20 mouse cellular contexts compared by ENCODE assay signal in genomic region chr6:124795781-124796180, GRCm38 (mm10). TPM values are rescaled to one million over a fixed set of nuclear protein-coding genes. Genes with fewer than 3 reads are reported as not detected.
DNase-seq lines count a peak whose midpoint lies in the region; ATAC-seq and TF ChIP-seq lines count a peak whose summit lies in the region.
"Had no signal": no experiment of that assay in that cellular context is flagged by ENCODE, and none has a peak within 500 bp of the region (broad histone marks: within the 10 kb centered on the region; RNA-seq: fewer than 3 reads in every experiment).

No protein-coding gene starts in this region.

- no peaks in the 10 kb centered on the region for H3K9me3 ChIP-seq in ES-Bruce4 (replicated peaks; ENCODE audit: control insufficient read depth, insufficient read depth, low read length, poor library complexity, severe bottlenecking)
- no peaks in the 10 kb centered on the region for H3K9me3 ChIP-seq in kidney, embryonic 15.5 days (replicated peaks)
- H3K9me3 ChIP-seq in liver, embryonic 15.5 days (replicated peaks) = no peaks in the 10 kb centered on the region
- no peaks in the 10 kb centered on the region for H3K9me3 ChIP-seq in hindbrain, embryonic 11.5 days (ENCODE audit: control insufficient read depth, low read length)
- H3K9me3 ChIP-seq: forebrain, embryonic 15.5 days; heart, embryonic 15.5 days; hindbrain, embryonic 10.5 days; midbrain, embryonic 10.5 days; neural tube, embryonic 15.5 days had no signal

- H3K4me2 ChIP-seq in kidney, embryonic 15.5 days = no peak overlapping the region
- H3K4me2 ChIP-seq in liver, embryonic 15.5 days = no peak overlapping the region
- no peak overlapping the region for H3K4me2 ChIP-seq in hindbrain, embryonic 11.5 days (replicated peaks; ENCODE audit: low read depth, low read length)
- H3K4me2 ChIP-seq: forebrain, embryonic 15.5 days; heart, embryonic 15.5 days; neural tube, embryonic 15.5 days had no signal

- ATAC-seq in kidney, embryonic 15.5 days (replicated peaks; ENCODE audit: low FRiP score) = peak; percentile 71; the same call in 1 of the 2 replicates
- no peak for ATAC-seq in liver, embryonic 15.5 days (ENCODE audit: insufficient read depth)
- ATAC-seq in hindbrain, embryonic 11.5 days (ENCODE audit: low FRiP score) = no peak
- no peak for ATAC-seq in megakaryocyte progenitor cell, adult 5-6 weeks (replicated peaks; ENCODE audit: poor library complexity)
- ATAC-seq: CD4-positive, CD25-positive, alpha-beta regulatory T cell, adult 4 months; forebrain, embryonic 15.5 days had no signal

- DNase-seq in cerebellum, adult 11-12 months = peak; percentile 2
- no peak for DNase-seq in cerebellum, postnatal 36 days
- DNase-seq in heart, adult 2 months = no peak
- DNase-seq in hindbrain, embryonic 11.5 days (ENCODE audit: low spot score) = no peak
- DNase-seq: adrenal gland, adult 8-10 months; cerebellum, postnatal 25 days; layer of hippocampus, adult 9-11 months; lung, adult 18-20 months; thymus, postnatal 36 days had no signal

- WGBS in kidney, embryonic 15.5 days = 65% methylated on average over 4 of the region's 4 CpGs
- WGBS in liver, embryonic 15.5 days (ENCODE audit: insufficient replicate concordance) = 78% methylated on average over 4 of the region's 4 CpGs
- 86% methylated on average over 4 of the region's 4 CpGs for WGBS in heart, adult 2 months
- WGBS in hindbrain, embryonic 11.5 days = 69% methylated on average over 4 of the region's 4 CpGs

- no peak for TF ChIP-seq CTCF in ES-Bruce4 (IDR thresholded peaks at IDR 0.05; ENCODE audit: low read depth, low read length)
- TF ChIP-seq CTCF in heart, adult 2 months (IDR thresholded peaks at IDR 0.05) = no peak

- H3K27me3 ChIP-seq in ES-Bruce4 (ENCODE audit: control insufficient read depth, insufficient read depth, low read length, poor library complexity, severe bottlenecking) = no peaks in the 10 kb centered on the region
- no peaks in the 10 kb centered on the region for H3K27me3 ChIP-seq in kidney, embryonic 15.5 days
- no peaks in the 10 kb centered on the region for H3K27me3 ChIP-seq in liver, embryonic 15.5 days
- H3K27me3 ChIP-seq in heart, adult 2 months (ENCODE audit: control insufficient read depth, insufficient read depth, low read length) = no peaks in the 10 kb centered on the region
- H3K27me3 ChIP-seq in hindbrain, embryonic 11.5 days (ENCODE audit: control insufficient read depth, insufficient read depth, low read length) = no peaks in the 10 kb centered on the region
- H3K27me3 ChIP-seq: forebrain, embryonic 15.5 days; heart, embryonic 15.5 days; neural tube, embryonic 15.5 days had no signal

- no peak for TF ChIP-seq EP300 in ES-Bruce4 (IDR thresholded peaks at IDR 0.05; ENCODE audit: insufficient read depth, low read depth, low read length)
- no peak for TF ChIP-seq EP300 in heart, adult 2 months (IDR thresholded peaks at IDR 0.05; ENCODE audit: insufficient read depth, low read depth, low read length)

- intact Hi-C loops in heart, adult 2 months (cut with DNase I) = no loop called here

- H3K27ac ChIP-seq in ES-Bruce4 (ENCODE audit: insufficient read depth, low read length) = peak overlapping the region; percentile 100
- H3K27ac ChIP-seq in kidney, embryonic 15.5 days = peak overlapping the region; percentile 88
- 0 out of 2 replicates have a peak overlapping the region, but pooled peaks have one; percentile 41 for H3K27ac ChIP-seq in liver, embryonic 15.5 days (replicated peaks)
- H3K27ac ChIP-seq in heart, adult 2 months = no peak overlapping the region
- no peak overlapping the region for H3K27ac ChIP-seq in hindbrain, embryonic 11.5 days (ENCODE audit: low read depth, low read length)
- H3K27ac ChIP-seq: forebrain, embryonic 15.5 days; heart, embryonic 15.5 days; hindbrain, embryonic 10.5 days; midbrain, embryonic 10.5 days; neural tube, embryonic 15.5 days had no signal

- H3K9ac ChIP-seq in ES-Bruce4 (ENCODE audit: low read depth, poor library complexity, severe bottlenecking) = 0 out of 2 replicates have a peak overlapping the region, but pooled peaks have one; percentile 75
- no peak overlapping the region for H3K9ac ChIP-seq in kidney, embryonic 15.5 days
- no peak overlapping the region for H3K9ac ChIP-seq in liver, embryonic 15.5 days
- no peak overlapping the region for H3K9ac ChIP-seq in heart, adult 2 months (ENCODE audit: low read depth, low read length)
- H3K9ac ChIP-seq in hindbrain, embryonic 11.5 days (ENCODE audit: low read depth, low read length) = no peak overlapping the region
- H3K9ac ChIP-seq: forebrain, embryonic 15.5 days; heart, embryonic 15.5 days; neural tube, embryonic 15.5 days had no signal

- H3K4me1 ChIP-seq in ES-Bruce4 (ENCODE audit: control insufficient read depth, insufficient read depth, low read length) = peaks cover 3% of the 10 kb centered on the region
- H3K4me1 ChIP-seq in kidney, embryonic 15.5 days = peaks cover 5% of the 10 kb centered on the region; the same call in 1 of the 2 replicates
- H3K4me1 ChIP-seq in liver, embryonic 15.5 days (replicated peaks) = peaks cover 11% of the 10 kb centered on the region
- H3K4me1 ChIP-seq in heart, adult 2 months (ENCODE audit: control insufficient read depth, insufficient read depth, low read length) = no peaks in the 10 kb centered on the region
- H3K4me1 ChIP-seq in hindbrain, embryonic 11.5 days (replicated peaks; ENCODE audit: control insufficient read depth, insufficient read depth, low read length) = no peaks in the 10 kb centered on the region
- H3K4me1 ChIP-seq: forebrain, embryonic 15.5 days; heart, embryonic 15.5 days; hindbrain, embryonic 10.5 days; midbrain, embryonic 10.5 days; neural tube, embryonic 15.5 days had no signal

- H3K36me3 ChIP-seq in ES-Bruce4 (ENCODE audit: control insufficient read depth, insufficient read depth, low read length, poor library complexity, severe bottlenecking) = peaks cover 5% of the 10 kb centered on the region
- H3K36me3 ChIP-seq in kidney, embryonic 15.5 days = no peaks in the 10 kb centered on the region
- H3K36me3 ChIP-seq in liver, embryonic 15.5 days (replicated peaks) = no peaks in the 10 kb centered on the region
- H3K36me3 ChIP-seq in heart, adult 2 months (ENCODE audit: control insufficient read depth, insufficient read depth, low read length) = no peaks in the 10 kb centered on the region
- H3K36me3 ChIP-seq in hindbrain, embryonic 11.5 days (ENCODE audit: control insufficient read depth, insufficient read depth, low read length) = no peaks in the 10 kb centered on the region
- H3K36me3 ChIP-seq: forebrain, embryonic 15.5 days; heart, embryonic 15.5 days; hindbrain, embryonic 10.5 days; midbrain, embryonic 10.5 days; neural tube, embryonic 15.5 days had no signal

- no peak for TF ChIP-seq POLR2A in ES-Bruce4 (IDR thresholded peaks at IDR 0.05; ENCODE audit: insufficient read depth, low read length)
- TF ChIP-seq POLR2A in heart, adult 2 months (IDR thresholded peaks at IDR 0.05; ENCODE audit: insufficient read depth, low read depth, low read length) = no peak

- H3K79me2 ChIP-seq in heart, adult 2 months (replicated peaks; ENCODE audit: control insufficient read depth, insufficient read depth, low read length) = no peaks in the 10 kb centered on the region

- no peak overlapping the region for H3K4me3 ChIP-seq in ES-Bruce4 (ENCODE audit: low read depth, low read length)
- no peak overlapping the region for H3K4me3 ChIP-seq in kidney, embryonic 15.5 days (replicated peaks)
- H3K4me3 ChIP-seq in liver, embryonic 15.5 days (replicated peaks) = no peak overlapping the region
- H3K4me3 ChIP-seq in heart, adult 2 months = no peak overlapping the region
- H3K4me3 ChIP-seq in hindbrain, embryonic 11.5 days (ENCODE audit: low read depth, low read length) = no peak overlapping the region
- H3K4me3 ChIP-seq: forebrain, embryonic 15.5 days; heart, embryonic 15.5 days; hindbrain, embryonic 10.5 days; midbrain, embryonic 10.5 days; neural tube, embryonic 15.5 days had no signal

RNA-seq across cellular contexts. Expression of gene Spsb2, which starts 12.7 kb away (rescaled TPM):
- 4.6 and 5.4 TPM in 2 replicates for polyA plus RNA-seq in ES-Bruce4 (2011; ENCODE audit: insufficient read depth, insufficient read length, low read depth, missing spikeins)
- 15.3 and 18.2 TPM in 2 replicates for polyA plus RNA-seq in kidney, embryonic 15.5 days (2015; fragmentation: Nextera tagmentation; extraction: Ambion mirVana)
- polyA plus RNA-seq in liver, embryonic 15.5 days (2015; fragmentation: Nextera tagmentation; extraction: Ambion mirVana) = 9.2 and 9.5 TPM in 2 replicates
- total RNA-seq in heart, adult 2 months (2021) = 1 to 10 TPM; 3.2 TPM
- 2.8 and 4.4 TPM in 2 replicates for polyA plus RNA-seq in heart, adult 2 months (2012; rRNA removed)
- 4.8 and 6.7 TPM in 2 replicates for polyA plus RNA-seq in hindbrain, embryonic 11.5 days (2014; fragmentation: Nextera tagmentation; extraction: Ambion mirVana)
- total RNA-seq in megakaryocyte progenitor cell, adult 5-6 weeks (2015) = 1.6 and 2.2 TPM in 2 replicates
- 6.0 and 9.0 TPM in 2 replicates for total RNA-seq in megakaryocyte progenitor cell, adult 5-6 weeks (2017)

RNA-seq across cellular contexts. Expression of gene Lrrc23, which starts 16.3 kb away (rescaled TPM):
- polyA plus RNA-seq in ES-Bruce4 (2011; ENCODE audit: insufficient read depth, insufficient read length, low read depth, missing spikeins) = 0.84 TPM in 1 of 2 replicates, not detected in the other
- polyA plus RNA-seq in kidney, embryonic 15.5 days (2015; fragmentation: Nextera tagmentation; extraction: Ambion mirVana) = 0.37 and 0.90 TPM in 2 replicates
- not detected in 2 replicates for polyA plus RNA-seq in liver, embryonic 15.5 days (2015; fragmentation: Nextera tagmentation; extraction: Ambion mirVana)
- not detected for total RNA-seq in heart, adult 2 months (2021)
- 0.53 and 3.2 TPM in 2 replicates for polyA plus RNA-seq in heart, adult 2 months (2012; rRNA removed)
- polyA plus RNA-seq in hindbrain, embryonic 11.5 days (2014; fragmentation: Nextera tagmentation; extraction: Ambion mirVana) = 4.1 and 4.7 TPM in 2 replicates
- not detected in 2 replicates for total RNA-seq in megakaryocyte progenitor cell, adult 5-6 weeks (2015)
- 0.17 TPM in 1 of 2 replicates, not detected in the other for total RNA-seq in megakaryocyte progenitor cell, adult 5-6 weeks (2017)

RNA-seq across cellular contexts. Expression of gene Tpi1, which starts 18.3 kb away (rescaled TPM):
- 377 and 389 TPM in 2 replicates for polyA plus RNA-seq in ES-Bruce4 (2011; ENCODE audit: insufficient read depth, insufficient read length, low read depth, missing spikeins)
- polyA plus RNA-seq in kidney, embryonic 15.5 days (2015; fragmentation: Nextera tagmentation; extraction: Ambion mirVana) = 717 and 755 TPM in 2 replicates
- polyA plus RNA-seq in liver, embryonic 15.5 days (2015; fragmentation: Nextera tagmentation; extraction: Ambion mirVana) = 405 and 414 TPM in 2 replicates
- total RNA-seq in heart, adult 2 months (2021) = 100 to 1,000 TPM; 788 to 884 TPM
- 870 and 1,222 TPM in 2 replicates for polyA plus RNA-seq in heart, adult 2 months (2012; rRNA removed)
- polyA plus RNA-seq in hindbrain, embryonic 11.5 days (2014; fragmentation: Nextera tagmentation; extraction: Ambion mirVana) = 618 and 653 TPM in 2 replicates
- total RNA-seq in megakaryocyte progenitor cell, adult 5-6 weeks (2015) = 279 and 298 TPM in 2 replicates
- 240 and 287 TPM in 2 replicates for total RNA-seq in megakaryocyte progenitor cell, adult 5-6 weeks (2017)

RNA-seq across cellular contexts. Expression of gene Eno2, which starts 26.3 kb away (rescaled TPM):
- polyA plus RNA-seq in ES-Bruce4 (2011; ENCODE audit: insufficient read depth, insufficient read length, low read depth, missing spikeins) = 7.4 and 8.3 TPM in 2 replicates
- 10.5 and 12.4 TPM in 2 replicates for polyA plus RNA-seq in kidney, embryonic 15.5 days (2015; fragmentation: Nextera tagmentation; extraction: Ambion mirVana)
- 0.39 and 0.41 TPM in 2 replicates for polyA plus RNA-seq in liver, embryonic 15.5 days (2015; fragmentation: Nextera tagmentation; extraction: Ambion mirVana)
- 1 to 10 TPM; 2.4 to 2.7 TPM for total RNA-seq in heart, adult 2 months (2021)
- polyA plus RNA-seq in heart, adult 2 months (2012; rRNA removed) = 2.4 and 2.7 TPM in 2 replicates
- polyA plus RNA-seq in hindbrain, embryonic 11.5 days (2014; fragmentation: Nextera tagmentation; extraction: Ambion mirVana) = 5.9 and 7.1 TPM in 2 replicates
- total RNA-seq in megakaryocyte progenitor cell, adult 5-6 weeks (2015) = not detected in 2 replicates
- total RNA-seq in megakaryocyte progenitor cell, adult 5-6 weeks (2017) = not detected in 2 replicates
- total RNA-seq: granulocyte monocyte progenitor cell, adult 5-6 weeks had no signal

RNA-seq across cellular contexts. Expression of gene Usp5, which starts 33.5 kb away (rescaled TPM):
- 80.9 and 85.2 TPM in 2 replicates for polyA plus RNA-seq in ES-Bruce4 (2011; ENCODE audit: insufficient read depth, insufficient read length, low read depth, missing spikeins)
- 149 and 175 TPM in 2 replicates for polyA plus RNA-seq in kidney, embryonic 15.5 days (2015; fragmentation: Nextera tagmentation; extraction: Ambion mirVana)
- polyA plus RNA-seq in liver, embryonic 15.5 days (2015; fragmentation: Nextera tagmentation; extraction: Ambion mirVana) = 54.9 and 55.4 TPM in 2 replicates
- total RNA-seq in heart, adult 2 months (2021) = 10 to 100 TPM; 68.4 to 72.3 TPM
- 51.0 and 74.9 TPM in 2 replicates for polyA plus RNA-seq in heart, adult 2 months (2012; rRNA removed)
- polyA plus RNA-seq in hindbrain, embryonic 11.5 days (2014; fragmentation: Nextera tagmentation; extraction: Ambion mirVana) = 127 and 134 TPM in 2 replicates
- total RNA-seq in megakaryocyte progenitor cell, adult 5-6 weeks (2015) = 42.0 and 46.7 TPM in 2 replicates
- 86.1 and 87.7 TPM in 2 replicates for total RNA-seq in megakaryocyte progenitor cell, adult 5-6 weeks (2017)

Comparison
In these comparisons a context has a peak if more than half of its experiments do, and no peak if none do; other contexts are left out.
1. H3K27ac ChIP-seq: peak in ES-Bruce4 (single experiment), kidney, embryonic 15.5 days (single experiment) and liver, embryonic 15.5 days (single experiment); none in heart, adult 2 months (single experiment) and hindbrain, embryonic 11.5 days (single experiment).